Mouse (Mus musculus) neural tube, embryonic 10.5 days (tissue): ENCODE measurements around the gene Gpam.
"Not testable (repeated sequence)": the region's sequence is repeated elsewhere in the genome, so short reads cannot be mapped to it uniquely, and the experiment has no call there.

ENCODE experiments used
- DNase-seq: peaks from one replicate; pipeline ENCODE4 v3.0.0-alpha.2; 2017; ENCODE audit warnings: low spot score; ENCODE audit errors: extremely low spot score

The Gpam gene

GRCm38 (mm10) chr19:55127072-55127718 lies at the start of gene Gpam:
TSS of gene Gpam (minus strand) at chr19:55127238.
- no peak for DNase-seq

GRCm38 (mm10) chr19:55171585-55171984 lies 44.5 kb upstream of the Gpam start:
- DNase-seq, result no peak

GRCm38 (mm10) chr19:55170399-55170798 lies 43.4 kb upstream of the Gpam start:
- no peak for DNase-seq

- DNase-seq, result not testable (repeated sequence)
Observed at GRCm38 (mm10) chr19:55169236-55169729, 42.2 kb upstream of the Gpam start.

GRCm38 (mm10) chr19:55168360-55168759 lies 41.3 kb upstream of the Gpam start:
- DNase-seq, result no peak

DNA sequence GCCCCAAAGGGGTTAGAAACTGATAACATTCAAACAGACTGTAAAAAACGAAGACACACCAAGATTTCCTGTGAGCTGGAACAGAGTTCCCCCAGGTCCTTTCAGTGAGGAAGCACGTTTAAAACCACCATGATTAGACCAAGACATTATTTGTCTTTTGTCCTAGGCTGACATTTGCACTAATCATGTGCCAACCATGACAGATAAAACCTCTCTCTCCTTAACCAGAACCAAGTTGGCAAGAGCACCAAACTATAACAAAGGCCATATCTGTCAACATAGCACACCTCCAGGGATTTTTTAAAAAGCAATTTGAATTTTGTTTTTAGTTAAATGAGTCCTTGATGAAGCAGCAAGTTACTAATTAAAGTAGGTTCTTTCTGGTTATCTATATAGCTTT lies 40.7 kb upstream of the Gpam start:
- no peak for DNase-seq

GRCm38 (mm10) chr19:55166741-55167140 lies 39.7 kb upstream of the Gpam start:
- DNase-seq, result no peak

- DNase-seq, result no peak
Observed at GRCm38 (mm10) chr19:55165954-55166353, 38.9 kb upstream of the Gpam start.

DNA sequence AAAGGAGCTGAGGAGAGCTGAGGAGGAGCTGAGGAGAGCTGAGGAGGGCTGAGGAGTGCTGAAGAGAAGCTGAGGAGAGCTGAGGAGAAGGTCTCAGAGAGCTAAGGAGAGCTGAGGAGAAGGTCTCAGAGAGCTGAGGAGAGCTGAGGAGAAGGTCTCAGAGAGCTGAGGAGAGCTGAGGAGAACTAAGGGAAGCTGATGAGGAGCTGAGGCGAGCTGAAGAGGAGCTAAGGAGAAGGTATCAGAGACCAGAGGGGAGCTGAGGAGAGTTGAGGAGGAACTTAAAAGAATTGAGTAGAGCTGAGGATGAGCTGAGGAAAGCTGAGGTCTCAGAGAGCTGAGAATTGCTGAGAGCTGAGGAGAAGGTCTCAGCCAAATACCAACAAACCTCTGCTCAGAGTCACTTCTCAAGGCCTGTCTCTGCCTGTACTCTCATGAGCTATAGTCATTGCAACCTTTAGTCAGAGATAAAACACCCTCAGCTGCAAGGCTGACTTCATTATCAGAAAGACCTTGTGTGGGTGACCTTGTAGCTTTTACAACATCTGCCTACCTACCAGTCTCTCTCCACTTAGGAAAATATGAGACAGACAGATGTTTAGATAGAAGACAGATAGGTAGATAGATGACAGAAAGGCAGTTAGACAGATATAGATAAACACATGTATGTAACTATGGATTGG lies 38.3 kb upstream of the Gpam start:
- DNase-seq, result no peak

- no peak for DNase-seq
Observed at GRCm38 (mm10) chr19:55164162-55164561, 37.1 kb upstream of the Gpam start.

DNA sequence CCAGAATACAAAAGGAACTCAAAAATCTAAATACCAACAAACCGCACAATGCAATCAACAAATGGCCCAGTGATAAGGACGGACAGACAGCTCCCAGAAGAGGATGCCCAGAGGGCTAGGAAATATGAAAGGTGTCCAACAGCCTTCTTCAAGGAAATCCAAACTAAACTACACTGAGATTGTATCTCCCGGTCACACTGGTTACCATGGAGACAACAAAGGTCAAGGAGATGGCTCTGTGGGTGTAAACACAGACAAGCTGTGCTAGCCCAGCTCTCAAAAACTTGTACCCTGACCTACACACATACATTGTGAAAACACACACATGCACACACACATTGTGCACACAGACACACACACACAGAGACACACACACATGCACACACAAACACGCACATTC lies 35.2 kb upstream of the Gpam start:
- DNase-seq, result no peak

- DNase-seq, result no peak
Observed at GRCm38 (mm10) chr19:55159826-55160225, 32.8 kb upstream of the Gpam start.

DNA sequence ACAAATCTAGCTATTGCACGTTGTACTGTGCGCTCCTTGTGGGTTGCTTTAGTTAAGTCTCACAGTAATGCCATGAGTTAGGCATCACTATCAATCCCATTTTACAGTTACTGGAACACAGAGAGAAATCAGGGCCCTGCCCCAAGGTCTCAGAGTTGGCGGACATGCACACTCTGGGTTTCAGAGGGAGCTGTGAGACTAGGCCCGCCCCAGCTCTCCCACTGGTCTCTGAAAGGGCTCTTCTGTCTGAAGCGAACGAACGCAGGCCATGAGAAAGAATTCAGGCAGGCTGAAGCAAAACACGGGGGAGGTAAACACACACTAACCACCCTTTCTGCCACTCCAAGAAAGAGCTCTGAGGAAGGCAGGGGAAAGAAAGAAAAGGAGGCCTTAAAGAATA lies 31.6 kb upstream of the Gpam start:
- no peak for DNase-seq

DNA sequence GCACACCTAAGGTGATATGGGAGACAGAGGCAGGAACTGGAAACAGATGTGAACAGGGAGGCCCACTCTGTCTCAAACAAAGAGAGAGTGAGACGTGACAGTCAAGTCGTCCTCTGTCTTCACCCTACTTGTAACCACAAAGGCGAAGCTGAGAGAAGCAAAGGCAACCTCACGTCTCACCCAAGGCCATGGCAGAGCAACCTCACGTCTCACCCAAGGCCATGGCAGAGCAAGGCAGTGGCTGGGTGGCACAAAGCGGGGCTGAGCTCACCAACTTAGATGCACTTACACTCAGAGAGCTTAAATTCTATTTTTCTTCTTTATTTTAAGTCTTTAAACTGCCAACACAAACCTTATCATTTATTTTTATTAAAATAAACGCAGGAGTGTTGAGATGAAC lies 30.0 kb upstream of the Gpam start:
- DNase-seq, result no peak

DNA sequence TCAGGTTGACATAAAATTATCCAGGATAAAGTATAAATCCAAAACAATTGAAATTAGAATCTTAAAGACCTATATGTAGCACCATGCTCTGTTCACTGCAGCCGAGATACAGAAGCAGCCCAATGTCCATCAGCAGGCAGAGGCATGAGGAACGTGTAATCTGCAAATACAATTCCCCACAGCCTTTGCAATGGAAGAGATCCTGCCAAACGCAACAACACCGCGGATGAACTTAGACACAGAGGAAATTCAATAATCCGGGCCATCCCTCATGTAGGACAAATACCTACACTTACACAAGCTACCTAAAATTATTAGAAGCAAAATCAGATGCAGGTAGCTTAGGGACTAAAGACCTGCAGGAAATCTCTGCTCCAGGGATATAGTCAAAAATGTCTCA lies 25.9 kb upstream of the Gpam start:
- DNase-seq, result no peak

DNA sequence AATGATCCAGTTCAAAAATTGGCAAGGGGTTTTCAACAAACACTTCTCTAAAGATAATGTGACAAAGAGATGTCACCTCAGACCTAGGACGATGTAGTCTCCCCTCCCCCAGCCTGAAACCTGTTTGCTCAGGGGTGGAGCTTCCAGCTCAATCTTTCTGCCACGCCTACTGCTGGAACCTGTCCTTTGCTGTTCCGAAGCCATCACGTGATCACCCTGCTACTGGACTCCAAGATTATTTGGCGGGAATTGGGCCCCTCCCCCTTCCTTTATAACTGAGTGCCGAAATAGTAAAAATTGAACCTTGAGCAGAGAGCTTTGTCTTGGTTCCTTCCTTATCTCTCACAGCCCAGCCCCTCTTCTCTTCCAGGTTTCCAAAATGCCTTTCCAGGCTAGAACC lies 25.2 kb upstream of the Gpam start:
- not testable (repeated sequence) for DNase-seq

DNA sequence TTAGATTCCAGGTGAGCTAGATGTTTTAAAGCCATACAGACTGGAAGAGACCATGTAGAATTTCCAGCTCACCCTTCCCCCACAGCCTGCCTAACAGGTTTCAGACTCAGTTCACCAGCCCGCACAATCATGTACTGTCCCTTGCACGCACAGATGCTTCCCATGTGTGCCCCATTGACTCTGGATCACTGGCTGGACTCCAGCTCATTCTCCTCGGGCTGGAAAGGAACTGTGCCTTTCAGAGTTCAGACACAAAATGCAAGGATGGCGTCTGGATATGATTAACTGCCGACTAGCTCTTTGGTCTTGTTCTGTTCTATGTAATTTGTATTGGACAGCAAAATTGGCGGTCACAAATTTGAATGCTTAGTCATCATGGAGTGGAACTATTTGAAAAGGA lies 22.6 kb upstream of the Gpam start:
- no peak for DNase-seq

DNA sequence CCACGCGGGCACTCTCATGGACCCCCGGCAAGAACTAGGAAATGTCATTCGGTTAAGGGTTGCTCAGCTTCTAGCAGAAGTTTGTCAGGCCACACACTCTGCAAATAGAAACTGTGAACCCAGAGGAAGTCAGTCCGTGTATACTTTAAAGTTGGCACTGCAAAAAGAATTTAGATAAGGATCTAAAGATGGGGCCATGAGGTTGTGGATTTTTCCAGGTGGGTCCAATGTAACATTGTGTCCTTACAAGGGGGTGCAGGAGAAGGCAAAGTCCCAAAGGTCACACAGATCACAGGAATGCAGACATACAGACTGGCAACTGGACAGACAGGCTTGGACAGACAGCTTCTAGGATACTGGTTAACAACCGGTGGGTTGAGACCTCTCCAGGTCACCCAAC lies 21.1 kb upstream of the Gpam start:
- DNase-seq, result no peak

DNA sequence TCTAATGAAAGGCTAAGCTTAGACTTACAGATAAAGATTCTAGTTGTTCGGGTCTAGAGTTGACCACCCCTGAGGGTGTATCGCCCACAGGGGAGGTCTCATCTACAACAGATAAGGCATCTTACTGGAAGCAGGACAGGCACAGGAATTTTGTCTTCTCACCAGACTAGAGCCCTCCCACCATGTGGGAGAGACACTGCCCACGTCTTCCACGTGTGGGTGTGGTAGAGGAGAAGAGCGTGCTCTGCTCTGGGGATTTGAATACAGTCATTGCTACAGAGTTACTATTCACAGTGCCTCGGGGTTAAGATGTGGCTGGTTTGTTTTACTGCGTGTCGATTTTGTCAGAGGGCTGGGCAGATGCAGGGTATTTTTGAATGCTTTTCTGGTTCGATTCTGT lies 20.5 kb upstream of the Gpam start:
- no peak for DNase-seq

GRCm38 (mm10) chr19:55145136-55145535 lies 18.1 kb upstream of the Gpam start:
- DNase-seq, result no peak

DNA sequence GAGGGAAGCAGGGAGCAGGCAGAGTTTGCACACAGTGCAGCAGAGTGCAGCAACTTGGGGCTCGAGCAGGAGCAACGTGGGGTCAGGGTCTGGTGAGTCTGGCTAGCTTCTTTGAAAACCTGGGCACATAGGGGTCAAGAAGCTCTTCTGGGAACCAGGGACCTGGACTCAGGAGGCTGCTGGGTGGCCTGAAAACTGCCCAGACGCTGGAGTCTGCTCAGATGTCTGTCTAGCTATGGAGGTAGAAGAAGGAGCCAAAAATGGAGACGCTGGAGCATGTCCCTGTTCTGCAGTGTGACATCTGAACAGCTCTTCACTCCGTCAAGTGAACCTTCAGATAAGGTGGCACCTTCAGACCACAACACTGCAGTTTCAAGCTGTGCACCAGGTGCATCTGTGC lies 17.7 kb upstream of the Gpam start:
- no peak for DNase-seq

- peak; percentile 53 for DNase-seq
Observed at GRCm38 (mm10) chr19:55143391-55144300, 16.6 kb upstream of the Gpam start.
